Mouse (Mus musculus): ENCODE measurements around the gene Gm20888. TPM values are rescaled to one million over a fixed set of nuclear protein-coding genes. Genes with fewer than 3 reads are reported as not detected.
"Not testable (repeated sequence)": the region's sequence is repeated elsewhere in the genome, so short reads cannot be mapped to it uniquely, and the experiment has no call there.

Gene Gm20888
- polyA plus RNA-seq (2015; fragmentation: Nextera tagmentation; extraction: Ambion mirVana), result not detected in 2 replicates

DNA sequence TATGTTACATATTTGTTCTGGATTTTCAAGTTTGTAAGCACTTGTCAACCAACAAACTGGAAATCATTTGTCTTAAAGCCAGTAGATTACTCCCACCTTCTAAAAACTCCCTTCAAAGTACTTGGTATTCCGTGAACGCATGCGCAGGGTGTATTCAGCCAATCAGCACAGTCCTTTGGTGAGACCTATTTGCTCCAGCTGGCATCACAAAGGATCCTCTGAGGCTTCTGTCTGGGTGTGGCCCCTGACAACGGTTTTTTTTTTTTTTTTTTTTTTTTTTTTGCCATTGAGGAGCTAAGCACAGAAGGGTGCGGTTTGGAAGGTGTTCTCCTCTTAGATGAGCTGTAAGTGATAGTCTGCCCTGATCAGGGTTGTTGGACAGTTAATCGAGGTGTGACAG lies at the start of gene Gm20888:
Gm20888 (plus strand) TSS at position 301 of the 400 bp plus-strand sequence.
- DNase-seq (ENCODE audit: low spot score), result not testable (repeated sequence)

Other genes with a start within 250 kb of the Gm20888 start
- not detected in 2 replicates for gene Gm21118, start 168.2 kb upstream of the Gm20888 start, polyA plus RNA-seq (2015; fragmentation: Nextera tagmentation; extraction: Ambion mirVana)
- not detected in 2 replicates for gene Gm29423, start 138.6 kb upstream of the Gm20888 start, polyA plus RNA-seq (2015; fragmentation: Nextera tagmentation; extraction: Ambion mirVana)
- gene Gm29644, start 138.5 kb upstream of the Gm20888 start, polyA plus RNA-seq (2015; fragmentation: Nextera tagmentation; extraction: Ambion mirVana), result not detected in 2 replicates